Mouse (Mus musculus): Measurements from ENCODE around the gene AA467197. TPM values are rescaled to one million over a fixed set of nuclear protein-coding genes. Genes with fewer than 3 reads are reported as not detected.
A peak's percentile ranks its signal among the peaks of the same experiment; 100 is the strongest.

Gene AA467197
- not detected in 2 replicates for polyA plus RNA-seq (2016; fragmentation: Nextera tagmentation; extraction: Ambion mirVana)

DNA sequence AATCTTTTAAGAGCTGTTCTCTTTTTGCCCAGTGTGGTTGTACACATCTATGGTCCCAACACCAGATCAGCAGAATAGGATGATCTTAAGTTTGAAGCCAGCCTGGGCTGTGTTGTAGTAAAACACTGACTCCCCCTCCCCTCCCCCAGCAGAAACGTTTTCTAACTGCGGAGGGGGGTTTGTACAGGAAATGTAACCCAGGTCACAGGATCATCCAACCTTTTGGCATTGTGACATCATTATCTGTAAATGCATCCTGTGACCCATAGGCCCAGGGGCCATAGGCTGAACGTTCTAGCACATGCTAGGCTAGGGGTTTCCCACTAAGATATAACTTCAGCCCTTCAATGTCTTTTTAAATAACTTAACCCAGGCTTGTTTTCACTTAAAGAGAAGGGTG, at the start of gene AA467197:
TSS of gene AA467197 (plus strand) at position 301 of the 400 bp plus-strand sequence.
- H3K9ac ChIP-seq: peak within 1 kb of the TSS; percentile 49; the same call in 1 of the 2 replicates
- 47% methylated on average over 3 of the region's 3 CpGs for WGBS
- H3K27ac ChIP-seq (ENCODE audit: poor library complexity, severe bottlenecking): no peak within 1 kb of the TSS
- H3K27me3 ChIP-seq (replicated peaks): peaks cover 22% of the 10 kb centered on the region
- no peaks in the 10 kb centered on the region for H3K9me3 ChIP-seq (replicated peaks)
- H3K4me3 ChIP-seq: peak within 1 kb of the TSS; percentile 43
- H3K4me2 ChIP-seq: peak within 1 kb of the TSS; percentile 72
- peaks cover 20% of the 10 kb centered on the region for H3K36me3 ChIP-seq
- ATAC-seq (ENCODE audit: insufficient number of reproducible peaks, low FRiP score): no peak
- peaks cover 3% of the 10 kb centered on the region; the same call in 1 of the 2 replicates for H3K4me1 ChIP-seq (replicated peaks)

- no peak overlapping the region for H3K9ac ChIP-seq
- no peak overlapping the region for H3K27ac ChIP-seq (ENCODE audit: poor library complexity, severe bottlenecking)
- no peak overlapping the region for H3K4me3 ChIP-seq
- ATAC-seq (ENCODE audit: insufficient number of reproducible peaks, low FRiP score): no peak
- H3K4me1 ChIP-seq (replicated peaks): no peaks in the 10 kb centered on the region
- no peak overlapping the region for H3K4me2 ChIP-seq
- H3K36me3 ChIP-seq: no peaks in the 10 kb centered on the region
- H3K27me3 ChIP-seq (replicated peaks): no peaks in the 10 kb centered on the region
- no peaks in the 10 kb centered on the region for H3K9me3 ChIP-seq (replicated peaks)
- WGBS: 84% methylated on average over 8 of the region's 8 CpGs
Observed at GRCm38 (mm10) chr2:122587861-122588519, 48.8 kb upstream of the AA467197 start.

- ATAC-seq (ENCODE audit: insufficient number of reproducible peaks, low FRiP score): no peak
- Histone ChIP-seq H3K27me3 (replicated peaks) (no peaks in the 10 kb centered on the region), H3K27ac (ENCODE audit: poor library complexity, severe bottlenecking) (no peak overlapping the region), H3K4me1 (replicated peaks) (no peaks in the 10 kb centered on the region), H3K4me2 (no peak overlapping the region), H3K9ac (no peak overlapping the region), H3K9me3 (replicated peaks) (no peaks in the 10 kb centered on the region), H3K36me3 (no peaks in the 10 kb centered on the region), H3K4me3 (no peak overlapping the region)
- WGBS: 64% methylated on average over 1 of the region's 1 CpGs
Observed at GRCm38 (mm10) chr2:122590351-122590750, 46.4 kb upstream of the AA467197 start.

DNA sequence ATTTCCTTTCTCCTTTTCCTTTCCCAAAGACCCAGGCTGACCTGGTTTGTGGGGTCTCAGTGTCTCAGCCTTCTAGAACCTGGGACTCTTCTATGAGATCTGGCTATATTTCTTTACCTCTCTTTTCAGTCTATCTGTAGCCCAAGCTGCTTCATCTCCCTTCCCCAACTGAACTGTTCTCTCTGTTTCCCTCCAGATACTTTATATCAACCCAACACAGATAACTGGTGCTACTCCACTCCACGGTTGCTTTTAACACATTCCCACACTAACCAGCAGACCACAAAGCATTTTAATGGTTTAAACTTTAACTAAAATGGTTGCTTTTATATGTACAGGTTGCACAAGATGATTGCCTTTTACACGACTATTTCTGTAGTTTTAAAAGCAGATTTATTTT, 45.6 kb upstream of the AA467197 start:
- Histone ChIP-seq H3K27me3 (replicated peaks) (no peaks in the 10 kb centered on the region), H3K4me3 (no peak overlapping the region), H3K4me1 (replicated peaks) (no peaks in the 10 kb centered on the region), H3K4me2 (no peak overlapping the region), H3K36me3 (no peaks in the 10 kb centered on the region), H3K27ac (ENCODE audit: poor library complexity, severe bottlenecking) (no peak overlapping the region), H3K9ac (no peak overlapping the region), H3K9me3 (replicated peaks) (no peaks in the 10 kb centered on the region)
- ATAC-seq (ENCODE audit: insufficient number of reproducible peaks, low FRiP score): no peak
- 41% methylated on average over 2 of the region's 2 CpGs for WGBS

GRCm38 (mm10) chr2:122595461-122595860, 41.3 kb upstream of the AA467197 start:
- Histone ChIP-seq H3K27me3 (replicated peaks) (no peaks in the 10 kb centered on the region), H3K36me3 (no peaks in the 10 kb centered on the region), H3K9me3 (replicated peaks) (no peaks in the 10 kb centered on the region), H3K4me2 (no peak overlapping the region), H3K27ac (ENCODE audit: poor library complexity, severe bottlenecking) (no peak overlapping the region), H3K9ac (no peak overlapping the region), H3K4me3 (no peak overlapping the region), H3K4me1 (replicated peaks) (no peaks in the 10 kb centered on the region)
- 86% methylated on average over 16 of the region's 16 CpGs for WGBS
- no peak for ATAC-seq (ENCODE audit: insufficient number of reproducible peaks, low FRiP score)

DNA sequence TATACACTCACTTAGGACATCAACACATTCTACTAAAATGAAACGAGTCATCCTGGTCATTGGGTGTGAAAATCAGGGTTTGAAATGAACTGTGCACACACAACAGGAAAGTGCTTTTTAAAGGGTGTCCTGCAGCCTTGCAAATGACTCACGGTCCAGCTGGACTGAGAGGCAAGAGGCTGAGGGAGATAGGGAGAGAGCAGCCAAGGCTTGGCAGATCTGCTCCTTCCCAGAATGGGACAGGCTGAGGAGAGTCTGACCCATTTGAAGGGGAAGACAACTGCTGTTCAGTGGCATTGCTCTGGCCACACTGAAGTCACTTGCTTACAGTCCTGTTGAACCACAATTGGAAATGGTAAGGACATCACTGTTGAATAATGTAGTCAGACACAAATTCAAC, 37.0 kb upstream of the AA467197 start:
- Histone ChIP-seq H3K4me1 (replicated peaks) (no peaks in the 10 kb centered on the region), H3K4me2 (no peak overlapping the region), H3K9me3 (replicated peaks) (no peaks in the 10 kb centered on the region), H3K4me3 (no peak overlapping the region), H3K36me3 (no peaks in the 10 kb centered on the region), H3K9ac (no peak overlapping the region), H3K27me3 (replicated peaks) (no peaks in the 10 kb centered on the region), H3K27ac (ENCODE audit: poor library complexity, severe bottlenecking) (no peak overlapping the region)
- 66% methylated on average over 2 of the region's 2 CpGs for WGBS
- ATAC-seq (ENCODE audit: insufficient number of reproducible peaks, low FRiP score): no peak

- WGBS: 79% methylated on average over 2 of the region's 2 CpGs
- H3K4me2 ChIP-seq: no peak overlapping the region
Observed at GRCm38 (mm10) chr2:122601354-122601753, 35.4 kb upstream of the AA467197 start.

DNA sequence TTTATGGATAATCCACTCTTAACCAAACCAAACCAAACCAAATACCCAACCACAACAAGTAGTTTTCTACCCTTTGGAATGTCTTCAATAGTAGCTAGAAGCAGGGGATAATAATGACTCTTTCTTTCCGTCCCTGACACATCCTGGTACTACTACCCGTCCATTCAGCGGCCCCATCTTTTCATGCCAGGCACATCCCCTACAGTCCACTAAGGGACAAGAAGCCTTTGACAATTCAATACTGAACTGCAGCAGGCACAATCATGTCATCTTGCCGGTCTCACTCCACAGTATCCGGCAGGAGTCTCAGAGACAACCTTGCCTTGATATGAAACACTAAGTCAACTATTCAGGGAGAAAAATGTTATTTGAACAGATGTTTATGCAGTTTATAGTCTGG, 31.0 kb upstream of the AA467197 start:
- H3K9me3 ChIP-seq (replicated peaks): no peaks in the 10 kb centered on the region
- 0 out of 2 replicates have a peak, but pooled peaks cover 3% of the 10 kb centered on the region for H3K4me1 ChIP-seq (replicated peaks)
- H3K27me3 ChIP-seq (replicated peaks): no peaks in the 10 kb centered on the region
- H3K36me3 ChIP-seq: no peaks in the 10 kb centered on the region
- H3K4me3 ChIP-seq: no peak overlapping the region
- H3K27ac ChIP-seq (ENCODE audit: poor library complexity, severe bottlenecking): no peak overlapping the region
- no peak overlapping the region for H3K4me2 ChIP-seq
- no peak overlapping the region for H3K9ac ChIP-seq
- no peak for ATAC-seq (ENCODE audit: insufficient number of reproducible peaks, low FRiP score)
- 76% methylated on average over 5 of the region's 5 CpGs for WGBS

More at GRCm38 (mm10) chr2:122601354-122601753, 35.4 kb upstream of the AA467197 start:
- H3K27ac ChIP-seq (ENCODE audit: poor library complexity, severe bottlenecking): no peak overlapping the region
- no peaks in the 10 kb centered on the region for H3K27me3 ChIP-seq (replicated peaks)
- H3K4me3 ChIP-seq: no peak overlapping the region
- H3K9ac ChIP-seq: no peak overlapping the region
- no peaks in the 10 kb centered on the region for H3K36me3 ChIP-seq
- ATAC-seq (ENCODE audit: insufficient number of reproducible peaks, low FRiP score): no peak
- no peaks in the 10 kb centered on the region for H3K4me1 ChIP-seq (replicated peaks)
- H3K9me3 ChIP-seq (replicated peaks): no peaks in the 10 kb centered on the region

- no peak overlapping the region for H3K9ac ChIP-seq
- ATAC-seq (ENCODE audit: insufficient number of reproducible peaks, low FRiP score): no peak
- no peak overlapping the region for H3K4me3 ChIP-seq
- no peaks in the 10 kb centered on the region for H3K36me3 ChIP-seq
- H3K9me3 ChIP-seq (replicated peaks): no peaks in the 10 kb centered on the region
- WGBS: 61% methylated on average over 9 of the region's 9 CpGs
- no peak overlapping the region for H3K4me2 ChIP-seq
- H3K4me1 ChIP-seq (replicated peaks): 0 out of 2 replicates have a peak, but pooled peaks cover 3% of the 10 kb centered on the region
- no peak overlapping the region for H3K27ac ChIP-seq (ENCODE audit: poor library complexity, severe bottlenecking)
- no peaks in the 10 kb centered on the region for H3K27me3 ChIP-seq (replicated peaks)
Observed at GRCm38 (mm10) chr2:122608820-122609219, 28.0 kb upstream of the AA467197 start.

DNA sequence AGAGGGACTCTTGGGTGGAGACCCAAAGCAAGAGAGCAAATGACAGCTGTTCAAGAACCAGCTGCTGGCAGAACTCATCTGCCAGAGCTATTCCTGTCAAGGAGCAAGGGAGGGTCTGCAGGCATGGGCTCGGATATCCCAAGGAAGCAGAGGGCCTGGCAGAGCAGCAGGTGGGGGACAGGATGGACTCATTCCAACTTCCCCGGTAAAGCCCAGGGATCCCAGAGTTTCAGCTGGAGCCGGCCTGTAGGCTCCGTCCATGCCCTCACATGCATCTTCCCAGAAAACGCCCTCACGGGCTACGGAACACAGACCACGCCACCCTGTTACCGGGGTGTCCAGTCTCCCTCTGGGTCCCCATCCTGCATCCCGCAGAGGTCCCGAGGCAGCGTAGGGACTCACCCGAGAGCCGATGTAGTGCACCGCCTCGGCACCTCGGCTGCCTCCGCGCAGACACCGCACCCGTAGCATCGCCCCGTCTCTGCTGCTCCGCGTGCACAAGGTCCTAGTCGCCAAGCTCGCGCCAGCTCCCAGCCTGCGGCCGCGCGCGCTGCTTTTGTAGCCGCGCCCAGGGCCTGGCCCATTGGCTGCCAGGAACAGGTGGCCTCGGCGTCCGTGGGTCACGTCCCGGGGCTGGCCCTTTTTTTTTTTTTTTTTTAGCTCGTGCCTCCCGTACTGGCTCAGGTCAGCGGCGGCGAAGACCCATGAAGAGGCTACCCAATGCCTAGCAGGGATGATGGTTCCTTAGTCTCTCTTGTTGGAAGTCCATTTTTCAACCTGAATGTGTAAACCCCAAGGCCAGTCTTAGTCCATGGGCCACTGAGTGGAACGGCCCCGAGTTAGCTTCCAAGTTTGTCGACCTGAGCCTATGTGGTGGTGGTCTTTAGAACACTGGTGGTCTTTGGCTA, 25.8 kb upstream of the AA467197 start, which contains the start of gene Gatm:
TSS of gene Gatm (minus strand) at position 558 of the 908 bp plus-strand sequence.
- ATAC-seq (ENCODE audit: insufficient number of reproducible peaks, low FRiP score): peak; percentile 84
- Histone ChIP-seq H3K27me3 (replicated peaks) (no peaks in the 10 kb centered on the region), H3K36me3 (no peaks in the 10 kb centered on the region), H3K27ac (ENCODE audit: poor library complexity, severe bottlenecking) (no peak within 1 kb of the TSS), H3K9me3 (replicated peaks) (no peaks in the 10 kb centered on the region), H3K9ac (peak within 1 kb of the TSS; percentile 74), H3K4me3 (peak within 1 kb of the TSS; percentile 61), H3K4me2 (peak within 1 kb of the TSS; percentile 85), H3K4me1 (replicated peaks) (0 out of 2 replicates have a peak, but pooled peaks cover 3% of the 10 kb centered on the region)
- 3% methylated on average over 48 of the region's 48 CpGs for WGBS

DNA sequence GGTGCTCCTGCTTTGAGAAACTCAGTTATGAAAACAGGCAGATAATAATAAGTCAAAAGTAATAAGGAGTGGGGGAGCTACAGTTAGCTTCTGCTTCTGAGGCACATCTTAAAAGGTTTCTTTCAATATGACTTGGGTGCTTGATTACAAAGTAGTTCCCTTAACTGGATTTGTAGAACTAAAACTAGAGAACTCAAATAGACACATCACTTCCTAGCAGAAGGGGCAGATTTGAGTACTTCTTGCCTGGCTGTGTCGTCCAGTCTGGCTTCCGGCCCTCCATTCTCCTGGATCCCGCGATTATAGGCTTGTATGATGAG, 25.2 kb upstream of the AA467197 start:
- no peak overlapping the region for H3K27ac ChIP-seq (ENCODE audit: poor library complexity, severe bottlenecking)
- no peaks in the 10 kb centered on the region for H3K9me3 ChIP-seq (replicated peaks)
- no peak overlapping the region for H3K9ac ChIP-seq
- no peaks in the 10 kb centered on the region for H3K36me3 ChIP-seq
- peak overlapping the region; percentile 85 for H3K4me2 ChIP-seq
- 0 out of 2 replicates have a peak, but pooled peaks cover 3% of the 10 kb centered on the region for H3K4me1 ChIP-seq (replicated peaks)
- no peak for ATAC-seq (ENCODE audit: insufficient number of reproducible peaks, low FRiP score)
- H3K27me3 ChIP-seq (replicated peaks): no peaks in the 10 kb centered on the region
- H3K4me3 ChIP-seq: peak overlapping the region; percentile 61
- WGBS: 72% methylated on average over 4 of the region's 4 CpGs

Measured in heart, embryonic 12.5 days (tissue).